Mouse (Mus musculus) lung, adult 2 months (tissue): ENCODE measurements around the gene Crat.

Experiments used
- CTCF ChIP-seq: fragments of 200-500 bp; IDR thresholded peaks from 2 replicates; pipeline ENCODE4 v1.5.1; 2011; ENCODE audit warnings: mild to moderate bottlenecking, low read length, control low read depth; ENCODE audit not compliant: insufficient read depth
- POLR2A ChIP-seq: fragments of 200-500 bp; IDR thresholded peaks from 2 replicates; pipeline ENCODE4 v1.6.1; 2011; ENCODE audit warnings: low read depth, mild to moderate bottlenecking, control low read depth, low read length, borderline replicate concordance; ENCODE audit errors: extremely low read depth

DNA sequence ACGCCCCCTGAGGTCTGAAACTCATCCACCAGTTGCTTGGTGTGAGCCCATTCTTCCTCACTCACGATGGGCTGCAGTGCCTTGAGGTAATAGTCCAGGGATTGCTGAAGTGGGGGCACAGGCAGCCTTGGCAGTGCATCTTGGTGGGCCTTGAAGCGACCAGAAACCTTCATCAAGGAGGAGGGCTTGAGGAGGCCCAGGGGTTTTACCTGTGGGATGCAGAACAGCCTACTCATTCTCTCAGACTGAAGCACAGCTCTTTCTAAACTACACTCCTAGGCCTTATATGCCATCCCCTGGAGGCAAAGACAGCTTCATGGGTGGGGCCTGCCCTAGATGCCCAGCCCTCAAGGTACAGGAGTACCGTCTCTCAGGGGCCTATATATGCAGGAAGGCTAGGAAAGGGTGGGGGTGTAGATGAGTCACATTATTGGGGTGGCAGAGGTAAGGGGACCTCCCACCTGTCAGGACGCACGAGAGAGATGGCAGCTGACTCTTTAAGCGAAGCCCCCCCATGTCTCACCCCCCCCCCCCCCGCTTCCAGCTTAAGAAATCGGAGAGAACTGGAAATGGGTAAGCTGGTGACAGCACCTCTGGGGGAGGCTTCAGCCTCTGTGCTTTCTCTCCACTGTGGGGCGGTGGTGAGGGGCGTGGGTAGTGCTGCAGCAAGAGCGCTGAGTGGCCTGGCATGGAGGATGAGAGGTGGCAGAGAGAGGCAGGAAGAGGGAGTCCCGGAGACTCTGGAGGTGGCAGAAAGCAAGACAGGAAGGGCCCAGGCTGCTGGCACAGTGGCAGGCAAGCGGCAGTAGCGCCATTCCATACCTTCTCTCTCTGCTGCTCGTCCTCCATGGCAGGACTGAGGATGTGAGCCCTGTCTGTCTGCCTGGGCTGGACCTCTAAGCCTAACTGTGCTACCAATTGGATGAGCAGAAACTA lies 2.3 kb downstream of the Crat start:
- TF ChIP-seq CTCF (no peak), POLR2A (no peak)
